Mouse (Mus musculus) liver, embryonic 14.5 days (tissue): ENCODE measurements at regions not wholly inside any gene's neighbourhood (a gene's known extent, or its start where the extent isn't known, plus 50 kb on each side); places are given as distances from the start of the nearest gene placed in this dataset.

Experiments used
- ATAC-seq: fragments of 200-750 bp; cut with Nextera tagmentation; 2 replicates; pipeline ENCODE4 v1.8.0; 2017; ENCODE audit warnings: moderate number of reproducible peaks, mild to moderate bottlenecking, moderate library complexity; ENCODE audit not compliant: insufficient read depth
- DNase-seq, 3 experiments: peaks; one replicate each; pipeline ENCODE4 v3.0.0-alpha.2; 2012 to 2013; ENCODE audit warnings: low read depth in 3 of 3, low spot score in 3 of 3
- H3K27ac ChIP-seq: fragments of 300-500 bp; sonication (generic); 2 replicates; pipeline ENCODE4 v1.5.1; 2014; ENCODE audit warnings: moderate library complexity, mild to moderate bottlenecking, control low read depth, inconsistent platforms
- H3K27me3 ChIP-seq: fragments of 300-500 bp; sonication (generic); 2 replicates; pipeline ENCODE4 v1.6.1; 2014; ENCODE audit warnings: mild to moderate bottlenecking, low read length, moderate library complexity; ENCODE audit not compliant: control insufficient read depth, insufficient read depth
- H3K36me3 ChIP-seq: fragments of 300-500 bp; sonication (generic); replicated peaks from 2 replicates; pipeline ENCODE4 v1.6.1; 2014; ENCODE audit warnings: low read depth; ENCODE audit not compliant: control insufficient read depth, insufficient read depth
- H3K4me1 ChIP-seq, 2 experiments: fragments of 200-500 bp in 1 of 2; fragments of 300-500 bp in 1 of 2; sonication (generic) in 1 of 2; replicated peaks; 2 replicates each; pipeline ENCODE4 v1.6.1; 2012 to 2014; ENCODE audit warnings: antibody characterized with exemption in 1 of 2, inconsistent platforms in 1 of 2, low read length in 1 of 2; ENCODE audit not compliant: control insufficient read depth in 2 of 2, insufficient read depth in 2 of 2
- H3K4me2 ChIP-seq: fragments of 300-500 bp; sonication (generic); 2 replicates; pipeline ENCODE4 v1.6.1; 2014; ENCODE audit warnings: low read depth, mild to moderate bottlenecking, control low read depth, moderate library complexity
- H3K4me3 ChIP-seq, 2 experiments: fragments of 200-500 bp in 1 of 2; fragments of 300-500 bp in 1 of 2; sonication (generic) in 1 of 2; 2 replicates each; pipeline ENCODE4 v1.5.1; 2012 to 2014; ENCODE audit warnings: low read depth in 2 of 2, low read length in 2 of 2, mild to moderate bottlenecking in 2 of 2, control low read depth in 1 of 2, inconsistent platforms in 1 of 2, moderate library complexity in 1 of 2; ENCODE audit not compliant: insufficient read depth in 1 of 2
- H3K9ac ChIP-seq: fragments of 300-500 bp; sonication (generic); replicated peaks from 2 replicates; pipeline ENCODE4 v1.6.1; 2014; ENCODE audit warnings: mild to moderate bottlenecking, control low read depth, moderate library complexity
- H3K9me3 ChIP-seq: fragments of 300-500 bp; sonication (generic); 2 replicates; pipeline ENCODE4 v1.6.1; 2016; ENCODE audit warnings: low read length, mixed read lengths; ENCODE audit not compliant: control insufficient read depth
- CTCF ChIP-seq: IDR thresholded peaks from 2 replicates; pipeline ENCODE4 v1.5.1; 2016; ENCODE audit warnings: antibody characterized with exemption, low read depth, control low read depth
- EP300 ChIP-seq: IDR thresholded peaks from 2 replicates; pipeline ENCODE4 v1.6.1; 2016; ENCODE audit warnings: antibody characterized with exemption, low read depth
- WGBS: fragments of 180-500 bp; shearing (Covaris S2); extraction: QIAGEN DNeasy Blood & Tissue Kit; methylation state at CpG from one replicate; pipeline ENCODE4 v1.1.7; 2014; ENCODE audit not compliant: insufficient replicate concordance; 5-methylcytosine and 5-hydroxymethylcytosine counted together

- H3K4me2 ChIP-seq, result no peak overlapping the region
- WGBS, result 43% methylated on average over 8 of the region's 8 CpGs
- H3K27ac ChIP-seq, result no peak overlapping the region
- no peaks in the 10 kb centered on the region for H3K36me3 ChIP-seq
- TF ChIP-seq EP300 (no peak), CTCF (peak; percentile 76)
- ATAC-seq, result no peak
- no peak overlapping the region for H3K9ac ChIP-seq
- H3K4me1 ChIP-seq, result peaks cover 0 to 10% of the 10 kb centered on the region in 2 experiments; a peak in 2 of 4 replicates
- no peak for DNase-seq
- no peaks in the 10 kb centered on the region for H3K27me3 ChIP-seq
- H3K9me3 ChIP-seq, result no peaks in the 10 kb centered on the region
- H3K4me3 ChIP-seq, result no peak overlapping the region
Observed at GRCm38 (mm10) chr1:60823006-60823665, 63.7 kb upstream of the Ctla4 start.

GRCm38 (mm10) chr1:60824218-60825125 lies 62.3 kb upstream of the Ctla4 start:
- Histone ChIP-seq H3K36me3 (no peaks in the 10 kb centered on the region), H3K27me3 (no peaks in the 10 kb centered on the region), H3K27ac (no peak overlapping the region), H3K4me2 (no peak overlapping the region), H3K4me3 (no peak overlapping the region), H3K9me3 (no peaks in the 10 kb centered on the region), H3K4me1 (peaks cover 0 to 10% of the 10 kb centered on the region in 2 experiments; a peak in 2 of 4 replicates), H3K9ac (no peak overlapping the region)
- no peak for TF ChIP-seq CTCF
- no peak for TF ChIP-seq EP300
- DNase-seq (no peak), ATAC-seq (no peak)
- WGBS, result 38% methylated on average over 5 of the region's 5 CpGs

- H3K4me1 ChIP-seq, result peaks cover 0 to 12% of the 10 kb centered on the region in 2 experiments; a peak in 2 of 4 replicates
- H3K9me3 ChIP-seq, result no peaks in the 10 kb centered on the region
- no peak overlapping the region for H3K4me2 ChIP-seq
- H3K9ac ChIP-seq, result no peak overlapping the region
- DNase-seq (no peak), ATAC-seq (no peak)
- TF ChIP-seq EP300, result no peak
- TF ChIP-seq CTCF, result no peak
- H3K4me3 ChIP-seq, result no peak overlapping the region
- H3K36me3 ChIP-seq, result no peaks in the 10 kb centered on the region
- no peak overlapping the region for H3K27ac ChIP-seq
- WGBS, result 44% methylated on average over 9 of the region's 9 CpGs
- no peaks in the 10 kb centered on the region for H3K27me3 ChIP-seq
Observed at GRCm38 (mm10) chr1:60825256-60826186, 61.3 kb upstream of the Ctla4 start.

- DNase-seq (no peak), ATAC-seq (no peak)
- Histone ChIP-seq H3K36me3 (no peaks in the 10 kb centered on the region), H3K9me3 (no peaks in the 10 kb centered on the region), H3K4me1 (peaks cover 0 to 12% of the 10 kb centered on the region in 2 experiments; a peak in 2 of 4 replicates), H3K27me3 (no peaks in the 10 kb centered on the region), H3K4me2 (no peak overlapping the region), H3K4me3 (no peak overlapping the region), H3K9ac (no peak overlapping the region), H3K27ac (no peak overlapping the region)
- TF ChIP-seq EP300 (no peak), CTCF (no peak)
Observed at GRCm38 (mm10) chr1:60826981-60827380, 59.8 kb upstream of the Ctla4 start.
